10 mouse cellular contexts compared by ENCODE assay signal in genomic region chr19:55850402-55851078, GRCm38 (mm10).
A peak's percentile ranks its signal among the peaks of the same experiment; 100 is the strongest.
DNase-seq lines count a peak whose midpoint lies in the region; ATAC-seq and TF ChIP-seq lines count a peak whose summit lies in the region.
"Had no signal": no experiment of that assay in that cellular context is flagged by ENCODE, and none has a peak within 500 bp of the region (broad histone marks: within the 10 kb centered on the region; RNA-seq: fewer than 3 reads in every experiment).

No protein-coding gene starts in this region.

- H3K4me1 ChIP-seq in heart, adult 2 months (ENCODE audit: control insufficient read depth, insufficient read depth, low read length) = peaks cover 11% of the 10 kb centered on the region

- no peak for TF ChIP-seq POLR2A in heart, adult 2 months (IDR thresholded peaks at IDR 0.05; ENCODE audit: insufficient read depth, low read depth, low read length)

- H3K27me3 ChIP-seq in heart, adult 2 months (ENCODE audit: control insufficient read depth, insufficient read depth, low read length) = no peaks in the 10 kb centered on the region
- H3K27me3 ChIP-seq: neural tube, embryonic 13.5 days had no signal

- no peak overlapping the region for H3K4me3 ChIP-seq in heart, adult 2 months
- H3K4me3 ChIP-seq: neural tube, embryonic 13.5 days had no signal

- intact Hi-C loops in heart, adult 2 months (cut with DNase I) = no loop called here

- no peak overlapping the region for H3K9ac ChIP-seq in heart, adult 2 months (ENCODE audit: low read depth, low read length)
- H3K9ac ChIP-seq: liver, embryonic 14.5 days; neural tube, embryonic 13.5 days had no signal

- 0 out of 2 replicates have a peak, but pooled peaks have one; percentile 8 for TF ChIP-seq EP300 in heart, adult 2 months (IDR thresholded peaks at IDR 0.05; ENCODE audit: insufficient read depth, low read depth, low read length)

- no peaks in the 10 kb centered on the region for H3K36me3 ChIP-seq in heart, adult 2 months (ENCODE audit: control insufficient read depth, insufficient read depth, low read length)
- H3K36me3 ChIP-seq: neural tube, embryonic 13.5 days had no signal

- no peak overlapping the region for H3K27ac ChIP-seq in heart, adult 2 months
- H3K27ac ChIP-seq: liver, embryonic 14.5 days; neural tube, embryonic 13.5 days had no signal

- DNase-seq in heart, adult 2 months = peak in 1 of 2 experiments; percentile 52
- DNase-seq in heart, adult 8-10 months (ENCODE audit: low spot score) = no peak
- DNase-seq in right cerebral cortex, adult 18-20 months = peak; percentile 28
- DNase-seq in right cerebral cortex, postnatal 36 days (ENCODE audit: low spot score in 2 of 2) = no peak
- DNase-seq in layer of hippocampus, adult 9-11 months = peak; percentile 61
- DNase-seq in urinary bladder, adult 2 months (ENCODE audit: low spot score) = no peak
- no peak for DNase-seq in urinary bladder, postnatal 14 days (ENCODE audit: low spot score)

- H3K79me2 ChIP-seq in heart, adult 2 months (replicated peaks; ENCODE audit: control insufficient read depth, insufficient read depth, low read length) = no peaks in the 10 kb centered on the region

- ATAC-seq in erythroid progenitor cell, adult 5-6 weeks (replicated peaks; ENCODE audit: low FRiP score, poor library complexity, severe bottlenecking) = no peak

- TF ChIP-seq CTCF in heart, adult 2 months (IDR thresholded peaks at IDR 0.05) = no peak

- WGBS in heart, adult 2 months = 48% methylated on average over 8 of the region's 8 CpGs

Comparison
In these comparisons a context has a peak if more than half of its experiments do, and no peak if none do; other contexts are left out.
1. DNase-seq: peak in right cerebral cortex, adult 18-20 months (single experiment) and layer of hippocampus, adult 9-11 months (single experiment); none in heart, adult 8-10 months (single experiment), right cerebral cortex, postnatal 36 days (0 of 2), urinary bladder, adult 2 months (single experiment) and urinary bladder, postnatal 14 days (single experiment).